Mouse (Mus musculus): ENCODE measurements around the gene Cacnb4. TPM values are rescaled to one million over a fixed set of nuclear protein-coding genes. Genes with fewer than 3 reads are reported as not detected.

Gene Cacnb4
- polyA plus RNA-seq, 1 experiment, result 0.04 TPM

- no peak for DNase-seq
- Histone ChIP-seq H3K4me1 (ENCODE audit: control insufficient read depth, insufficient read depth, low read length) (no peaks in the 10 kb centered on the region), H3K4me3 (replicated peaks; ENCODE audit: extremely low read depth, low read depth, low read length) (no peak overlapping the region)
- WGBS, result 91% methylated on average over 4 of the region's 4 CpGs
- TF ChIP-seq POLR2A (IDR thresholded peaks at IDR 0.05; ENCODE audit: borderline replicate concordance, extremely low read depth, low read depth, low read length) (no peak), CTCF (IDR thresholded peaks at IDR 0.05; ENCODE audit: insufficient read depth, low read length) (no peak)
Measured at GRCm38 (mm10) chr2:52613888-52614287, 62.7 kb downstream of the Cacnb4 start.

DNA sequence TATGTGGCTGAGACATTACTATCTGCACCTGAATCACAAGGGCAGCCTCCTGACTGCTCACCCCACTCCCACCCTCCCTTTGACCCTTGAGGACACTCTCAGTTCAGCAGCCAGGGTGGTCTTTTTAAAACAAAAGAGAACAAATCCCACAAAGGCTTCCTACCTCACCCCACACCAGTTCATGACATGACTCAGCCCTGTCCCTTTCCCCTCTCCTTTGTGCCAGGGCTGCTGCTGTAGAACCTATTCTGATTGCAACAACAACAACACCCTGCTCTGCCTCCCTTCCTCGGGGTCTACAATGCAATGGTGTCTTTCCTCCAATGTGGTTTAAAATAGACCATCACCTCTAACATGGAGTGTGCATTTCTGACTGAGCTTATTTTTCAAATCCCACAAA lies 67.1 kb downstream of the Cacnb4 start:
- 22% methylated on average over 1 of the region's 1 CpGs for WGBS
- no peak overlapping the region for H3K4me3 ChIP-seq (replicated peaks; ENCODE audit: extremely low read depth, low read depth, low read length)
- H3K4me1 ChIP-seq (ENCODE audit: control insufficient read depth, insufficient read depth, low read length), result no peaks in the 10 kb centered on the region
- DNase-seq, result no peak
- TF ChIP-seq POLR2A (IDR thresholded peaks at IDR 0.05; ENCODE audit: borderline replicate concordance, extremely low read depth, low read depth, low read length), result no peak
- TF ChIP-seq CTCF (IDR thresholded peaks at IDR 0.05; ENCODE audit: insufficient read depth, low read length), result no peak

DNA sequence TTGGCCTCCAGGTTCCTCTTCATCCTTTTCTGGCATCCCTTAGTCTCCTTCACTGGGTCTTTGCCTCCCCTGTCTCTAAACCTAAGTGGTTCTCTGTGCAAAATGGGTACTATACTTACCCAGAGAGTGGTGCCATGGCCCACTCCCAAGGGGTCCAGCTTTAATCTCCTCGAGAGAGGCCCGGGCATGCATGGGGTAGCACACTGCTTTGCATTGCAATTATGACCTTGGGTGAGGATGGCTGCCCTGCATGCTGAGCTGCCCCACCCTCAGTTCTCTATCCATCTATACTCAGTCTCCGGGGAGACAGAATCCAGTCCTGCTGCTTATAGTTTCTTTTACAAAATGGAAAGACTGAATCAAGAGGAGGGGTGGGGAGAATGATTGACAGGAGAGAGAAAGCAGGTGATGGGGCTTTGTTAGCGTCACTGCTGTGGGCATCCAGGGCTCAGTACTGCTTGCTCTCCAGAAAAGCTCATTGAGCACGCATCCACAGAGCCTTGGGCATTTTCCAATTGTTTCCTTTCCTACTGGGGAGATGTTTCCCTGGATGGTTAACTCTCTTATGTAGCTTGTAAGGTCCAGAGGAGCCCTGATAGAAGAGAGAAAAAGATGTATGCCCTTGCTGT lies 68.7 kb downstream of the Cacnb4 start:
- H3K4me1 ChIP-seq (ENCODE audit: control insufficient read depth, insufficient read depth, low read length), result peaks cover 2% of the 10 kb centered on the region; the same call in 1 of the 2 replicates
- H3K4me3 ChIP-seq (replicated peaks; ENCODE audit: extremely low read depth, low read depth, low read length), result no peak overlapping the region
- WGBS, result 79% methylated on average over 5 of the region's 5 CpGs
- TF ChIP-seq CTCF (IDR thresholded peaks at IDR 0.05; ENCODE audit: insufficient read depth, low read length) (no peak), POLR2A (IDR thresholded peaks at IDR 0.05; ENCODE audit: borderline replicate concordance, extremely low read depth, low read depth, low read length) (no peak)
- DNase-seq, result no peak

- no peak for TF ChIP-seq CTCF (IDR thresholded peaks at IDR 0.05; ENCODE audit: insufficient read depth, low read length)
- no peak for TF ChIP-seq POLR2A (IDR thresholded peaks at IDR 0.05; ENCODE audit: borderline replicate concordance, extremely low read depth, low read depth, low read length)
- Histone ChIP-seq H3K4me1 (ENCODE audit: control insufficient read depth, insufficient read depth, low read length) (peaks cover 4% of the 10 kb centered on the region; the same call in 1 of the 2 replicates), H3K4me3 (replicated peaks; ENCODE audit: extremely low read depth, low read depth, low read length) (no peak overlapping the region)
- WGBS, result 83% methylated on average over 4 of the region's 4 CpGs
- no peak for DNase-seq
Measured at GRCm38 (mm10) chr2:52606331-52606730, 70.3 kb downstream of the Cacnb4 start.

- TF ChIP-seq POLR2A (IDR thresholded peaks at IDR 0.05; ENCODE audit: borderline replicate concordance, extremely low read depth, low read depth, low read length) (no peak), CTCF (IDR thresholded peaks at IDR 0.05; ENCODE audit: insufficient read depth, low read length) (0 out of 2 replicates have a peak, but pooled peaks have one; percentile 21)
- no peak overlapping the region for H3K4me3 ChIP-seq (replicated peaks; ENCODE audit: extremely low read depth, low read depth, low read length)
- peak; percentile 56 for DNase-seq
- WGBS, result 13% methylated on average over 4 of the region's 4 CpGs
- peaks cover 4% of the 10 kb centered on the region; the same call in 1 of the 2 replicates for H3K4me1 ChIP-seq (ENCODE audit: control insufficient read depth, insufficient read depth, low read length)
Measured at GRCm38 (mm10) chr2:52605321-52605720, 71.3 kb downstream of the Cacnb4 start.

- H3K4me1 ChIP-seq (ENCODE audit: control insufficient read depth, insufficient read depth, low read length), result peaks cover 4% of the 10 kb centered on the region; the same call in 1 of the 2 replicates
- H3K4me3 ChIP-seq (replicated peaks; ENCODE audit: extremely low read depth, low read depth, low read length), result no peak overlapping the region
- TF ChIP-seq CTCF (IDR thresholded peaks at IDR 0.05; ENCODE audit: insufficient read depth, low read length), result no peak
- no peak for TF ChIP-seq POLR2A (IDR thresholded peaks at IDR 0.05; ENCODE audit: borderline replicate concordance, extremely low read depth, low read depth, low read length)
- DNase-seq, result no peak
- 83% methylated on average over 8 of the region's 8 CpGs for WGBS
Measured at GRCm38 (mm10) chr2:52604651-52605020, 72.0 kb downstream of the Cacnb4 start.

DNA sequence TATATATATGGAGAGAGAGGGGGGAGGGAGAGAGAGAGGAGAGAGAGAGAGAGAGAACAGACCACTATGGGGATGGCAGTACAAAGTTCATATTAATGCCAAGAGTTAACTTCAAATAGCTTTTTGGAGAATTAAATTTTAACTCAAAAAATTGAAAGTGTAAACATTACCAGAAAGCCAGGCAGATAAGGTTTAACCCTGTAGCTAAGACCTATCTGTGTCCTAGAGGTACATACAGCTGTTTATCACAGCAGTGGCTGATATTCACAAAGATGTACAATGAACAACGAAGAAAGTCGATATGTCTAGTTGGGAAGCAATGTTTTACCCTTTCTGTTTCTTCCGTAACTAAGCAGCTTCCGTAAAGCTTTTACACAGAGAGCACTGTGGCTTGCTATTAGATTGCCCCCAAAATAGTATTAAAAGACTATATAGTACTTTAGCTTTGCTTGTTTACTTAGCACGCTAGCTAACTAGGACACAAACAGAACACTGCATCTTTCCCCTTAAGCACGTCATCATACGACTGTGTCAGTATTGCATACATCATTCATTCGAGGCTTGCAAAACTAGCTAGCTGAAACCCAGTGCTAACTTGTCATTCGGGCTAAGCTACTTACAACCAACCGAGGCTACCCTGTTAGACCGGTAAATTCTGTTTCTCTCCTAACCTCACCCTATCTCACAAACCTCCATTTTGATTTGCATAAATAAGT lies 72.5 kb downstream of the Cacnb4 start:
- 81% methylated on average over 11 of the region's 11 CpGs for WGBS
- H3K4me1 ChIP-seq (ENCODE audit: control insufficient read depth, insufficient read depth, low read length), result peaks cover 4% of the 10 kb centered on the region; the same call in 1 of the 2 replicates
- TF ChIP-seq POLR2A (IDR thresholded peaks at IDR 0.05; ENCODE audit: borderline replicate concordance, extremely low read depth, low read depth, low read length) (no peak), CTCF (IDR thresholded peaks at IDR 0.05; ENCODE audit: insufficient read depth, low read length) (no peak)
- H3K4me3 ChIP-seq (replicated peaks; ENCODE audit: extremely low read depth, low read depth, low read length), result no peak overlapping the region
- no peak for DNase-seq

DNA sequence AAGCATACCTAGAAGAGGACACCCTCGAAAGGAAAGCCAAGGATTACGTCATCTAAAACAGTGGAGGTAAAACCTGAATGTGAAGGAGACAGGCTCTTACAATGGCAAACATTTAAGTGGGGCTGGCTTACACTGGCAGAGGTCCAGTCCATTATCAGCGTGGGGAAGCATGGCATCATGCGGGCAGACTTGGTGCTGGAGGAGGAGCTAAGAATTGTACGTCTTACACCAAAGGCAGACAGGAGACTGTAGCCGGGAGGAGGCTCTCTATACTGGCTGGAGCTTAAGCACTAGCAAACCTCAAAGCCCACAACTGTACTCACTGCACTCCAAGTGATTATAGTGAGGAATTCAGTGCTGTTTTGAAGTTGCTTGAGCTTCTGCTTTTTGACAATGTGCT lies 73.2 kb downstream of the Cacnb4 start:
- peaks cover 4% of the 10 kb centered on the region; the same call in 1 of the 2 replicates for H3K4me1 ChIP-seq (ENCODE audit: control insufficient read depth, insufficient read depth, low read length)
- DNase-seq, result peak; percentile 41
- TF ChIP-seq POLR2A (IDR thresholded peaks at IDR 0.05; ENCODE audit: borderline replicate concordance, extremely low read depth, low read depth, low read length) (no peak), CTCF (IDR thresholded peaks at IDR 0.05; ENCODE audit: insufficient read depth, low read length) (no peak)
- H3K4me3 ChIP-seq (replicated peaks; ENCODE audit: extremely low read depth, low read depth, low read length), result no peak overlapping the region
- 36% methylated on average over 6 of the region's 6 CpGs for WGBS

- WGBS, result 65% methylated on average over 8 of the region's 8 CpGs
- no peak overlapping the region for H3K4me3 ChIP-seq (replicated peaks; ENCODE audit: extremely low read depth, low read depth, low read length)
- peaks cover 4% of the 10 kb centered on the region; the same call in 1 of the 2 replicates for H3K4me1 ChIP-seq (ENCODE audit: control insufficient read depth, insufficient read depth, low read length)
- TF ChIP-seq POLR2A (IDR thresholded peaks at IDR 0.05; ENCODE audit: borderline replicate concordance, extremely low read depth, low read depth, low read length) (no peak), CTCF (IDR thresholded peaks at IDR 0.05; ENCODE audit: insufficient read depth, low read length) (no peak)
- DNase-seq, result no peak
Measured at GRCm38 (mm10) chr2:52602921-52603320, 73.7 kb downstream of the Cacnb4 start.
